In the genomic region with DNA sequence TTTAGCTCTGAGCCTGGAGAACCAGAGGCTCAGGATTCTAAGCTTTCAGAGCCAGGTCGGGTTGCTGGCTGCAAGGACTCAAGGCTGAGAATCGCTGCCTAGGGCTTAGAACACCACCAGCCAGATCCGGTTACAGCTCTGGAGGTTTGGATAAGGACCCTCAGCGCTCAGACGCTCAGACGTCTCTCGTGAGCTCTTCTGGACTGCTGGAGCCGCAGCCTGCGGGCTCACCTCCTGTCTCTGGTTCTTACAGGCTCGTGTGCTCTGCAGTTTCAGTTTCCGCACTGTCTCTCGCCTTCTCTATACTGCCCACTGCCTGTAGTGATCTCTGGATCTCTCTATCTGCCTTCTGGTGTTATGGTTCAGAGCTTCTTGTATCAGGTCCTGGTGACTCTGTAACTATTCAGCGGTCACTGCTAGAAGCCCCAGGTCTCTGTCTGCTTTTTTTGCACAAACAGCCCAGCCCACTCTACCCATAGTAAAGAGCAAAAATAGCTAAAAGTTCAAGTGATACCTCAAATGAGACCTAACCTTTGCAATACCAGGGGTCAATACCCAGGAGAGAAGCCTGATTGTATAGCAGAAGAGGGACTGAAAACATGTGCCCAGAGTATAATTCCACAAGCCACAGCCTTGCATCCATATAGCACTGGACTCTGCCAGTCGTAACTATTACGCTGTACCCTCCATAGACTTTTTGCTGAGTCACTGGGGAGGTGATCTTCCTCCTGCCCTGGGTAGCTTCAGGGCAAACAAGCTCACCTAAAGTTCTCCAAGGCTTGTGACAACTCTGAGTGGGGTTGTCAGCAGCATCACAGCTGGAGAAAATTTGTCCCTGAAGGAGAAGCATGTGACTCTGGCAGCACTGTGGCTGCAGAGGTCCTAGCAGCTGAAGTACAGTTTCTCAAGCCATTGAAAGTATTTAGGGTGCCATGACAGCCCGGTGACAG, we compare ENCODE assay signal across 9 mouse cellular contexts. TPM values are rescaled to one million over a fixed set of nuclear protein-coding genes. Genes with fewer than 3 reads are reported as not detected.
DNase-seq lines count a peak whose midpoint lies in the region; ATAC-seq lines count a peak whose summit lies in the region.
"Had no signal": no experiment of that assay in that cellular context is flagged by ENCODE, and none has a peak within 500 bp of the region (broad histone marks: within the 10 kb centered on the region; RNA-seq: fewer than 3 reads in every experiment).

No protein-coding gene starts in this region.

- intact Hi-C loops in heart, postnatal 10 days (cut with DNase I) = loop anchor here (5.0 kb wide), 2 partner anchors 57 to 78 kb away; partner anchors contain the start of gene Gpc1

- no peak overlapping the region for H3K4me3 ChIP-seq in forebrain, embryonic 13.5 days
- no peak overlapping the region for H3K4me3 ChIP-seq in forebrain, embryonic 15.5 days
- no peak overlapping the region for H3K4me3 ChIP-seq in midbrain, embryonic 11.5 days (ENCODE audit: low read depth, low read length)
- H3K4me3 ChIP-seq: hindbrain, embryonic 15.5 days had no signal

- no peaks in the 10 kb centered on the region for H3K27me3 ChIP-seq in forebrain, embryonic 13.5 days
- H3K27me3 ChIP-seq in forebrain, embryonic 15.5 days = no peaks in the 10 kb centered on the region
- H3K27me3 ChIP-seq in midbrain, embryonic 11.5 days (ENCODE audit: control insufficient read depth, insufficient read depth, low read length) = no peaks in the 10 kb centered on the region
- H3K27me3 ChIP-seq: hindbrain, embryonic 15.5 days had no signal

- 46% methylated on average over 16 of the region's 16 CpGs for WGBS in forebrain, embryonic 13.5 days
- WGBS in forebrain, embryonic 15.5 days = 44% methylated on average over 16 of the region's 16 CpGs
- 49% methylated on average over 16 of the region's 16 CpGs for WGBS in midbrain, embryonic 11.5 days

- DNase-seq in ES-CJ7 (ENCODE audit: low read depth, low spot score) = peak; percentile 17
- DNase-seq in heart, postnatal 10 days = peak; percentile 34 to 45
- DNase-seq in midbrain, embryonic 11.5 days (ENCODE audit: low spot score, missing footprints) = peak; percentile 88
- no peak for DNase-seq in cerebellum, adult 11 months
- no peak for DNase-seq in layer of hippocampus, postnatal 10 days (ENCODE audit: low spot score in 2 of 2)
- no peak for DNase-seq in adrenal gland, postnatal 25 days

- peaks cover 38% of the 10 kb centered on the region for H3K4me1 ChIP-seq in forebrain, embryonic 13.5 days
- H3K4me1 ChIP-seq in forebrain, embryonic 15.5 days = peaks cover 21% of the 10 kb centered on the region
- peaks cover 14% of the 10 kb centered on the region for H3K4me1 ChIP-seq in midbrain, embryonic 11.5 days (ENCODE audit: control insufficient read depth, insufficient read depth, low read length)

- no peak overlapping the region for H3K9ac ChIP-seq in forebrain, embryonic 13.5 days
- no peak overlapping the region for H3K9ac ChIP-seq in forebrain, embryonic 15.5 days (replicated peaks)
- peak overlapping the region; percentile 12; the same call in 1 of the 2 replicates for H3K9ac ChIP-seq in midbrain, embryonic 11.5 days (ENCODE audit: low read length)
- H3K9ac ChIP-seq: hindbrain, embryonic 15.5 days had no signal

- no peak for ATAC-seq in forebrain, embryonic 13.5 days
- ATAC-seq in forebrain, embryonic 15.5 days (replicated peaks) = no peak
- ATAC-seq in midbrain, embryonic 11.5 days (ENCODE audit: low FRiP score) = no peak

- H3K4me2 ChIP-seq in forebrain, embryonic 13.5 days = peak overlapping the region; percentile 15; the same call in 1 of the 2 replicates
- no peak overlapping the region for H3K4me2 ChIP-seq in forebrain, embryonic 15.5 days (replicated peaks)
- H3K4me2 ChIP-seq in midbrain, embryonic 11.5 days = 0 out of 2 replicates have a peak overlapping the region, but pooled peaks have one; percentile 6
- H3K4me2 ChIP-seq: hindbrain, embryonic 15.5 days had no signal

- no peaks in the 10 kb centered on the region for H3K9me3 ChIP-seq in forebrain, embryonic 13.5 days (replicated peaks)
- no peaks in the 10 kb centered on the region for H3K9me3 ChIP-seq in forebrain, embryonic 15.5 days
- H3K9me3 ChIP-seq in midbrain, embryonic 11.5 days (ENCODE audit: control insufficient read depth, low read length) = no peaks in the 10 kb centered on the region
- H3K9me3 ChIP-seq: hindbrain, embryonic 15.5 days had no signal

- H3K27ac ChIP-seq in forebrain, embryonic 13.5 days = no peak overlapping the region
- H3K27ac ChIP-seq in forebrain, embryonic 15.5 days (replicated peaks) = no peak overlapping the region
- no peak overlapping the region for H3K27ac ChIP-seq in midbrain, embryonic 11.5 days (ENCODE audit: low read depth, low read length)
- H3K27ac ChIP-seq: hindbrain, embryonic 15.5 days had no signal

- no peaks in the 10 kb centered on the region for H3K36me3 ChIP-seq in forebrain, embryonic 13.5 days (ENCODE audit: poor library complexity, severe bottlenecking)
- no peaks in the 10 kb centered on the region for H3K36me3 ChIP-seq in forebrain, embryonic 15.5 days
- H3K36me3 ChIP-seq in midbrain, embryonic 11.5 days (ENCODE audit: control insufficient read depth, insufficient read depth, low read length) = no peaks in the 10 kb centered on the region
- H3K36me3 ChIP-seq: hindbrain, embryonic 15.5 days had no signal

RNA-seq across cellular contexts. Expression of gene Gpc1, which starts 56.4 kb away (rescaled TPM):
- 115 and 117 TPM in 2 replicates for polyA plus RNA-seq in forebrain, embryonic 13.5 days (2015; fragmentation: Nextera tagmentation; extraction: Ambion mirVana)
- 83.9 and 86.1 TPM in 2 replicates for polyA plus RNA-seq in forebrain, embryonic 15.5 days (2015; fragmentation: Nextera tagmentation; extraction: Ambion mirVana)
- 100 to 1,000 TPM; 154 to 168 TPM for total RNA-seq in heart, postnatal 10 days (2021)
- polyA plus RNA-seq in midbrain, embryonic 11.5 days (2014; fragmentation: Nextera tagmentation; extraction: Ambion mirVana) = 32.1 and 41.8 TPM in 2 replicates
- 100 to 1,000 TPM; 157 to 166 TPM for total RNA-seq in layer of hippocampus, postnatal 10 days (2021)
- 66.0 and 69.4 TPM in 2 replicates for total RNA-seq in adrenal gland, postnatal 25 days (2021)

Comparison
In these comparisons a context has a peak if more than half of its experiments do, and no peak if none do; other contexts are left out.
1. DNase-seq: peak in ES-CJ7 (single experiment), heart, postnatal 10 days (2 of 2) and midbrain, embryonic 11.5 days (single experiment); none in cerebellum, adult 11 months (single experiment), layer of hippocampus, postnatal 10 days (0 of 2) and adrenal gland, postnatal 25 days (single experiment).